Mouse (Mus musculus): ENCODE measurements around the gene Pou2f1. TPM values are rescaled to one million over a fixed set of nuclear protein-coding genes. Genes with fewer than 3 reads are reported as not detected.

Pou2f1 gene
- total RNA-seq, 2 experiments from 2014 or later = 7.7 to 8.3 TPM

DNA sequence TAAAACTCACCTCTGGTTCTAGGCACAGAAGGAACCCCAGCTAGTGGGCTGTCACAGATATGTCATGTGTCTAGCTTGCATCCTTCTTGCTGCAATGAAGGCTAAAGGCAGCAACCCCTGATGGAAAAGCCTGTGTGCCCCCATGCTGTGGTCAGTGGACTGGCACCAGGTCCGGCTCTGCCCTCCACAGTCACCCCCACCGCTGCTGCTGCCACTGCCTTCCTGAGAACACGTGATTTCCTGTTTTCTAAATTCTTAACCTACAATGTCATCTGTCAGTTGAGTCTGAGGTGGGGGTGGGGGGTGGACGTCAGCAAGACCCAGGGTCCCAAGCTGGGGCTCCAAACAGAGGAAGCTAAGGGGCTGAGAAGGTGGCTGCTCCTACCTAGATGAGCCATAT is 153.6 kb downstream of the Pou2f1 start:
- no peak for DNase-seq (ENCODE audit: low spot score)

- DNase-seq (ENCODE audit: low spot score) = no peak
Observed at GRCm38 (mm10) chr1:165848417-165848816, 154.1 kb downstream of the Pou2f1 start.

- DNase-seq (ENCODE audit: low spot score) = no peak
Observed at GRCm38 (mm10) chr1:165845366-165845765, 157.1 kb downstream of the Pou2f1 start.

GRCm38 (mm10) chr1:165844956-165845355 is 157.5 kb downstream of the Pou2f1 start:
- DNase-seq (ENCODE audit: low spot score) = no peak

DNA sequence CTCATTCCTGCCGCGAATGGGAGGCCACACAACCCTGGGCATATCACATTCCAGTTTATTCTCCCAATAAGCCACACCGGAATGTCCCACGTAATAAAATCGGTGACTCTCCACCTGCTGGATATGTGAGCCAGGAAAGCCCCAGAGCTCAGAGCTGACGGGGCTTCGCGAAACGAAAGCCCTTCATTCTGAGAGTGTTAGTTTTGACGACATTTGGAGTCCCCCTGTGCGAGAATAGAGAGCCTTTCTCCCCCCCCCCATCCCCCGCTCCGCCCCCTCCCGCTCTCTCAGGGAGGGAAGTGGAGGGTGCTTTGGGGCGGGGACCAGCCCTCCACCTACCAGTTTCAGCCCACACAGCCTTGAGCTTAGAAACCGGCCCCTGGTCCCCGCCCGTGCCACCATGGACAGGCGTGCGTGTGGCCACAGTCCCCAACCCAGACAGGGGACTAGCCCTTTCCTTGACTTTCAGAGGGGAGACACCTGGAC is 158.0 kb downstream of the Pou2f1 start:
- no peak for DNase-seq (ENCODE audit: low spot score)

- no peak for DNase-seq (ENCODE audit: low spot score)
Observed at GRCm38 (mm10) chr1:165843586-165843985, 158.9 kb downstream of the Pou2f1 start.

GRCm38 (mm10) chr1:165842170-165842569 is 160.3 kb downstream of the Pou2f1 start:
- no peak for DNase-seq (ENCODE audit: low spot score)

DNA sequence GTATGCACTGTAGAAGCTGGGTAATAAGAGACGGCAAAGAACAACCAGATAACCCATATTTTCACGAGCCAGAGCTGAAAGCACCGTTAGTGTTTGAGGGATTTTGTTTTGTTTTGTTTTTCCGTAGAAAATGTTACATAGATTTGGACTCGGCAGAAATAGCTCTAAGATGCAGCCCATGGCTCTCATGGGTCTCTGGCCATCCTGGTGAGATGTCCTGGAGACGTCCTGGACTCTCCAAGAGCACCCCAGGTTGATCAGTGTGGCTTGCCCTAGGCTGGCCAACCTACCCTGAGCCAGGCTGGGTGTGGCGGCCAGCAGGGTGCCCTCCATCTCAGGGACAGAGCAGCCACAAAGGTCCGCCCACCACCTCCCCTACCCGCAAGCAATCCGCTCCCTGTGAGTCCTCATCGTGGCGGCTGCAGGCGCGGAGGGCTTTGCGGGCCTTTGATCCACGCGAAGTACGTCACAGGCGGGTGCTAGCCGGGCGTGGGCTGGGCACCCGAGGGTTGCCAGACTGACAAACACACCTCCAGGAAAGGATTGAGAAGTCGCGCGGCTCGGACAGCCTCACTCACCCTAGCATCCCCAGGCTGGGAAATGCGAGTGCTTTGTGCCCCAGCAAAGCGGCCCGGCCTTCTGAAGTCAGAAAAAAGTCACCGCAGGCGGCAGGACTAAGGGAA is 161.8 kb downstream of the Pou2f1 start:
- DNase-seq (ENCODE audit: low spot score) = no peak

- no peak for DNase-seq (ENCODE audit: low spot score)
Observed at GRCm38 (mm10) chr1:165839201-165839600, 163.3 kb downstream of the Pou2f1 start.

DNA sequence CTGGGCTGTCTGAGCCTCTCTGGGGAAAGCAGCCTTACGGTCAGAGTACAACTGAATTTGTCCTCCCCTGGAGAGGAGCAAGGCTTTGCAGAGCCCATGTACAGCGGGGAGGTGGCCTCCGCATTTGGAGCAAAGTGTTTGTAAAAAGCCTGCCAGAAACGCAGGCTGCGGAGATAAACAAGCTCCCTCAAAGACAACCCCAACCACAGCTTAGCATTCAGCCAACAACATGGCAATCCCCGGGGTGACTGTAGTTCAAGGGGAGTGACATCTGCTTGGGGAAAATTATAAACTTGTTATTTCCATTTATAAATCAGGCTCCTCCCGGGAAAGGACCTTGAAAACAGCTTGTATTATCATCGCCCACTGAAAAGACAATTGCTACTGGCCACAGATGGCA is 164.9 kb downstream of the Pou2f1 start:
- DNase-seq (ENCODE audit: low spot score) = no peak

DNA sequence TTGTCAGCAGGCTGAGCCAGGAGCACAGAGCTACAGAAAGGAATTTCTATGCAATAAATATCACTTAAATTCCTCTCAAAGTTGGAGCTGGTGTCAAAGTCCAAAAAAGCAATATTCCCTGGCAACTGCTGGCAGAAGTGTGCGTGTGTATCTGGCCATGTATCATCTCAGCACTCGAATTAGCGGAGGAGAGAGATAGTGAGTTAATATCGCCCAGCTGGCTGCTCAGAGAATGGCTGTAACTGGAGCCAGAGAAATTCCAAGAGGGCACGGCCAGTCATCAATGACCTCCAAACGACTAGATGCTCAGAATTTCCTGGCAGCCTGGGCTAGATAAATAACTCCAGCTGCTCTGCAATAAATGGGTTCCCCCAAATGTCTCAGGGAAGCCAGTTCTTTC is 166.0 kb downstream of the Pou2f1 start:
- no peak for DNase-seq (ENCODE audit: low spot score)

DNA sequence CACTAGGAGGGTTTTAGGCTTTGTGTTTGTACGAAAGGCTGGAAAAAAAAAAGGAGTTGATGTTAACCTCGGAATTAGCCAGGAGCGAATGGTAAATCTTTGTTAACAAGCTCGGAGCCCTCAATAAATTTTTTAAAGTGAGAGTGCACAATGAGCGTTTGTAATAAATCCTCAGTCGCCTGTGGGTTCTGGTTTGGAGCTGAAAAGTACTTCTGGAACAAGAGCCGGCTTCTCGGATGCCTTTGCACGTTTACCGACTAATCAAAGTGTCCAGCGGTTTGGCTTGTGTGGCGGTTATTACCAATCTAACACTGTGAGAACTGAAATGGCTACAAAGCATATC is 167.9 kb downstream of the Pou2f1 start:
- DNase-seq (ENCODE audit: low spot score) = no peak

- DNase-seq (ENCODE audit: low spot score) = no peak
Observed at GRCm38 (mm10) chr1:165833910-165834632, 168.4 kb downstream of the Pou2f1 start.

DNA sequence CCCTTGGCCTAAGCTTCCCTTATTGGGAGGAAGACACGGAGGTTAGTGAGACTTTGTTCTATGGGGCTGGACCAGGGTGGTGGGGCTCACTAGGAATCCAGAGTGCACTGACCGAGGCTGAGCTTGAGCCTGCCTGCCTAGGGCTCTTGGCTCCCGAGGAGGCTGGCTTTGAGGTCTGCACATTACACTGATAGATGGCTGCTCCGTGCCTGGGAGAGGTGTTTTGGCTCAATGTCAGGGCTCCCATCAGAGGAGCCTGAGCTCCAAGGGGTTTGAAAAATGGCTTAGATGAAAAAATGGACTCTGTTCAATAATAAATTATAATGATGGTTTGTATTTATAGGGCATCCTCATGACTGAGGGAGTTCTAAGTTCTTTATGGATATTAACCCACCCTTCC is 169.2 kb downstream of the Pou2f1 start:
- DNase-seq (ENCODE audit: low spot score) = no peak

DNA sequence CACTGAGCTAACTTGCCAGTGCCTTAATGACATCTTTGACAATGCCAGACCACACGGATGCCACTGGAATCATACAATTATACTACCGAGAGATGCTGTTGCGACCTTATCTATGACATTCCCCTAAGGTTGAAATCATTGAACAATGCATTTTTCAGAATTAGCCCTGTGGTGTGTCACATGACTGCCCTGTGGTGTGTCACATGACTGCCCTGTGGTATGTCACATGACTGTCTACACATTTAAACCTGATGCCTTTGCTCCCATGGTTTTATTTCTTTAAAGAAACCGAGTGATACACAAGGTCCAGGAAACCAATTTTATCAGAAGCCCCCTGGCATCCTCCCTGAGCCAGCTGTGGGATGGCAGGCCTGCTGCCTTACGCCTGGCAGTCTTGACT is 172.6 kb downstream of the Pou2f1 start:
- DNase-seq (ENCODE audit: low spot score) = no peak

DNA sequence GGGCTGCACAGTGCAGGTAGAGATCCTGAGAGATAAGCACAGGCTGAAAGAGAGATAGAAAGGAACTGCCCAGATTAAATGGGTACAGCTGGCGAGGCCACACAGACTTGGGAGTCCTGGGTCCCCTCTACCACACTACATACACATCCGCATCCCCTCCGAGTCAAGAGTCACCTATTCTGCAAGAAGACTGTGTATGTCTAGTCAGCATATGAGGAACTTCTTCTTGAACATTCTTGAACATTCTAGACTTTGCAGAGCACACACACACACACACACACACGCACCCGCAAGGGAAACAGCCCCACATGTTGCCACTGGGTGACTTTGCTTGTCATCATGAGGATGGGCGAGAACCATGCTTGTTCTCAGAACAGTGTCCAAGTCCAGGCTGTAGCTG is 173.9 kb downstream of the Pou2f1 start:
- no peak for DNase-seq (ENCODE audit: low spot score)

GRCm38 (mm10) chr1:165828173-165828572 is 174.3 kb downstream of the Pou2f1 start:
- DNase-seq (ENCODE audit: low spot score) = no peak

- no peak for DNase-seq (ENCODE audit: low spot score)
Observed at GRCm38 (mm10) chr1:165822031-165822430, 180.4 kb downstream of the Pou2f1 start.

DNA sequence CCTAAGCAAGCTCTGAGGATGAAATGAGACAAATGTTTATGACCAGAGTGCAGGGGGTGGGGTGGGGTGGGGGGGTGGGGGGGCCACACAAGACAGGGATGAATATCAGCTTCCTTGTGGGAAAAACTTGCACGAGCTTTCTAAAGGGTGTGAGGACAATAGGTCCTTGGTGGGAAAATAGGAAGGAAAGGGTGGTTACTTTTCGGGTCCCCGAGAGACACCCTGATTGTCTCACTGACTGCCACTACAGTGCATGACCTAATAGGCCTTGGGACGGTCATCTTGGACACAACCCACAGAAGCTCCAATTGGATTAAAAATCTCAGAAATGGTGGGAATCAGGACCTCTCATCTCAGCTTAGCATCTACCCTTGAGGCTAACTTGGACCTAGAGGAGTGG is 183.3 kb downstream of the Pou2f1 start:
- no peak for DNase-seq (ENCODE audit: low spot score)

DNA sequence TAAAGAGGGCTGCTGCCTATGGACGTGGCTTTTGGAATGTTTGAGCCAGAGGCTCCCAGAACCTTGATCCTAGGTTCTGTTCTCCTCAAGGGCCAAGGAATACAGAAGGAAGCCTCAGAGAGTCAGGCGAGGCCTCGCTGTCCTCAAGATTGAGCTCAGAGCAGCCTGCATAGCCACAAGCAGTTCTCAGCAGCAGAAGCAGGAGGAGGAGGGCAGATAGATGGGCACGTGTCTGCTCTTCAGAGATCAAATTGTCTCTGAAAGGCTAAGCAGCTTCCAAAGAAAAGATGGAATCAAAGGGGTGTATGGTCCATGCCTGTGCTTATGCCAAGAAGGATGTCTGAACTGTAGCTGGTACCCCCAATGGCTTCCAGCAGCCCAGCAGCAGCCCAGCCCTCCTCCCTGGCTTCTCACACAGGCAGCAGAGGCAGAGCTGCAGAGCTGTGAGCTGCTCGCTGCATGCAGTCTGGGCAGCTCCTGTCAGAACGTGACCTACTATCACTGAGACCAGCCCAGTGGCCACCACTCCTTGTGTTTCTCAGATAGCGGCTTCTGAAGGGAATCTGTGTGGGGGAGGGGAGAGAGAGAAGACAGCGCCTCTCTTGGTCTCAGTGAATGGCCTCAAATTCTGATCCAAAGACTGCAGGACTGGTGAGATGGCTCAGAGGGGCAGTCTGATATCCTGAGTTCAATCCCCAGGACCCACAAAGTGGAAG is 184.2 kb downstream of the Pou2f1 start:
- no peak for DNase-seq (ENCODE audit: low spot score)

GRCm38 (mm10) chr1:165817264-165817663 is 185.2 kb downstream of the Pou2f1 start:
- DNase-seq (ENCODE audit: low spot score) = no peak

DNA sequence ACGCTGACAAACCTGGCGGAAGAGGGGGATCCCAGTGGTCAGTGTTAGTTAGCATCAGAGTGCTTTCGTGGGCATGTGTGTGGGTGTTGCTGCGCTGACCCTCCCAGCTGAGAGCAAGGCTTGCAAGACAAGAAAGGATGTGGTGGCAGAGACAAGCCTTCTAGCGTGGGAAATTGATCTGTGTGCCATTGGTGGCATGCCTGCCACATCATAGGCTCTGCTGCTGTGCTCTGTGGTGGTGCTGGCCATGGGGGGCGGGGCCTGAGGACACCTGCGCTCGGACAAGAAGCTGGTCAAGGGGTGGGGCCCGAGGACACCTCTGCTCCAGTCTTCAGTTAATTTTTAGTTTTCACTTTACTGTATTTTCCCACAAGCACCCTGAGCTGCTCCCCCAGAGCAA is 186.1 kb downstream of the Pou2f1 start:
- no peak for DNase-seq (ENCODE audit: low spot score)

Measured in gastrocnemius, adult 18-20 months (tissue).